Mouse (Mus musculus) yolk sac, embryonic 10.5 days (tissue): ENCODE measurements around the gene Oxt.
"Not testable (repeated sequence)": the region's sequence is repeated elsewhere in the genome, so short reads cannot be mapped to it uniquely, and the experiment has no call there.

Experiments used
- DNase-seq: peaks from one replicate; pipeline ENCODE4 v3.0.0-alpha.2; 2017; ENCODE audit warnings: low spot score

Gene Oxt

DNA sequence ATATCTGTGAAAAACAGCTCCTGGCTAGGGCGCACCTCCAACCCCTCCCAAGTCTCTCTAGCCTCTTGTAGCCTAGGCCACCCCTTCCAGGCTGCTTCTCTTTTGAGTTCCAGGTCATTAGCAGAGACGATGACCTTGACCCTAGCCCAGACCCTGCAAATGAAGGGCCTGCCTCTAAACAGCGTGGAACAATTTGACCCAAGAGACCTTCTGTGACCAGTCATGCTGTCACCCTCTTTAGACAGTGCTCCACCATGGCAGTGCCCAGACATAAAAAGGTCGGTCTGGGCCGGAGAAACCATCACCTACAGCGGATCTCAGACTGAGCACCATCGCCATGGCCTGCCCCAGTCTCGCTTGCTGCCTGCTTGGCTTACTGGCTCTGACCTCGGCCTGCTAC lies at the start of gene Oxt:
Gene Oxt (plus strand): TSS at position 301 of the 400 bp plus-strand sequence.
- no peak for DNase-seq

DNA sequence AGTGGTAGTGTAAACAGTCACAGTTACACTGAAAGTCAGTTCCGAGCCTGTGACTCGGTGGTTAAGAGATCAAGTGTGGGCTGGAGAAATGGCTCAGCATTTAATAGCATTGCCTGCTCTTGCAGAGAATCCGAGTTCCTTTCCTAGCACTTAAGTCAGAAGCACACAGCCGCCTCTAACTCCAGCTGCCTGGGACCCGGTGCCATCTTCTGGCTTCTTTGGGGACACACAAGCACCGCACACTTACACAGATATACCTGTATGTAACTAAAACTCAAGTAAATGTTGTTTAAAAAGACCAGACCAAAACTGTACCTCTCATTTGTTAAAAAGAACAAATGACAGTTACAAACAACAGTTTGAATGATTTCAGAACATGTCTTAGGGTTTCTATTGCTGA lies 47.5 kb upstream of the Oxt start:
- DNase-seq, result no peak

DNA sequence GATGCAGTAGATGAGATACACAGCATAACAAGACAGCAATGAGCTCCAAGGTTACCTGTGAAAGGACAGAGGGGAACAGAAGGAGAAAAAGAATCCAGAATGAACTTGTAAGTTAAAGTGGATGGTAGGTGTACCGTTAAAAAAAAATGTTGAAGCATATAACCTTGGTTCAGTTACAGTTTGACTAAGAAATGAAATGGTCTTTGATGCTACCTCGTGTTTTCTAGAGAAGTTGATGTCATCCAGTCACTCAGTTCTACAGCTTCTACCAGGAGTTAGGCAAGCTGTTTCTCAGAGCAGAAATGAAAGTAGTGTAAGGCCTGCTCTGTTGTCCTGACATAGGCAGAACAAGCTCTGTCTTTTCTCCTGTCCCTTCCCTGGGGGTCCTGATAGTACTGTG lies 46.7 kb upstream of the Oxt start:
- no peak for DNase-seq

DNA sequence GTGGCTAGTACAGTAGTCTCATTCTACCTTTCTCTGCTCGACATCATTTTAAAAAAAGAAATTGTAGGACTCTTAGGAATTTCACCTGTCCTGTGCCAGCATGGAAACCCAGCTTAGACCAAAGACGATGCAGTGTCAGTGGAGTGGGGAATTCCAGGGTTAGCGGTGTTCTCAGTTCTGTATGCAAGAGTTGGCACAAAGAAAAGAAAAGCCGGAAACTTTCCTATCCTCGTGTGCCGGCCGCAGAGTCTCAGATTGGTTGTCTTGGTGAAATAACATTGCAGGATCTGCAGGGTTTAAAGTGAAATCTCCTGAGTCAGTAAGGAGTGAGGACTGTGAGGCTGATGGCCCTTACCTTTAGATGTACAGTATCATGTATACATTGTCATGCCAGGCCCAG lies 46.0 kb upstream of the Oxt start:
- DNase-seq, result no peak

DNA sequence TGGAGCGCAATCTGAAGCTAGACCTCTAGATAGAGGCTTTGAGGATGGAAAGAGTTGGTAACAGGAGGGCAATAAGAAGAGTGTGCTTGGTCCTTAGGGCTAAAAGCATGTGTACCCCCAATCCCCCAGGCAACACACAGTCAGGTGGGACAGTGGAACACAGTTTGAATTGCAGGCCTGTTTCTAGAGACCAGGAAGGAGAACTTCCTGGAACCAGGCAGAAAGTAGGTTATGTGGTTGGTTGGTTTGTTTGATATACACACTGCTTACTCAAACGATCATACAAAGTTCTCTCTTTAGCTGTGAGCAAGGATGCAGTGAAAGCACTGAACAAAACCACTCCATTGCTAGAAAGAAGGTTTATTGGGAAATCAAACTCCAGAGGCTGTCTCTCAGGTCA lies 43.8 kb upstream of the Oxt start:
- no peak for DNase-seq

DNA sequence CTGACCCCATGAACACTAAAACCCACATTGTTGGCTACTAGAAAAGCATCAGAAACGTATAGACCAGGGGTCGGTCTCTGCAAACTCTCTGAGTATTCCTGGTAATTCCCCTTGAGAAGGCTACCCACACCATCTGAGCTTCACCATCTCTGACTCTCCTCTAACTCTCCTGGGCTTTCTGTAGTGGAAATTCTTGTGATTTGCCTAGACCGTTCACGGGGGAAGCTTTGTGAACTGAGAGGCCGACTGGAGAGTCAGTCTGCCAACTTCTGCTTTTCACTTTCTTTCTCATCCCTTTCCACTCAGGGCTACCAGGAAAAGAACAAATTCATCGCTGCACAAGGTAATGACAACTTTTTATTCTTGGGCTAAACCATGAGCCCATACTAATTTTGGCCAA lies 41.0 kb upstream of the Oxt start:
- DNase-seq, result no peak

DNA sequence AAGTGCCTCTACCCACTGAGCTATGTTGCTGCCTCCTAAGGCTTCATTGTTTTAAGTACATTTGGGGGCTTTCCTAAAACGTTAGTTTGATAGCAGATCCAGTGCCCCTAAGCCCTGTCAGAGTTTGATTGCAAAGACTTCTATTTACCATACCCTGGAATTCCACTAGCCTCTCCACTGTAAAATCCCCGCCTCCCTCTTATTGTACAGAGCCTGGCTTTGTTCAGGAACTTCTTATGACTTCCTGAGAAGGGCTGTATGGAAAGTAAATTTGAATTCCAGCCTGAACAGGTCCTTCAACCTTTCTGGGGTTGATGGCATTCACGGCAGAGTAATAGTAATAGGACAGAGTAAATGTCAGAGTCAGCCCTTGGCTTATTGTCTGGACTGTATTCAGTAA lies 39.1 kb upstream of the Oxt start:
- DNase-seq, result no peak

DNA sequence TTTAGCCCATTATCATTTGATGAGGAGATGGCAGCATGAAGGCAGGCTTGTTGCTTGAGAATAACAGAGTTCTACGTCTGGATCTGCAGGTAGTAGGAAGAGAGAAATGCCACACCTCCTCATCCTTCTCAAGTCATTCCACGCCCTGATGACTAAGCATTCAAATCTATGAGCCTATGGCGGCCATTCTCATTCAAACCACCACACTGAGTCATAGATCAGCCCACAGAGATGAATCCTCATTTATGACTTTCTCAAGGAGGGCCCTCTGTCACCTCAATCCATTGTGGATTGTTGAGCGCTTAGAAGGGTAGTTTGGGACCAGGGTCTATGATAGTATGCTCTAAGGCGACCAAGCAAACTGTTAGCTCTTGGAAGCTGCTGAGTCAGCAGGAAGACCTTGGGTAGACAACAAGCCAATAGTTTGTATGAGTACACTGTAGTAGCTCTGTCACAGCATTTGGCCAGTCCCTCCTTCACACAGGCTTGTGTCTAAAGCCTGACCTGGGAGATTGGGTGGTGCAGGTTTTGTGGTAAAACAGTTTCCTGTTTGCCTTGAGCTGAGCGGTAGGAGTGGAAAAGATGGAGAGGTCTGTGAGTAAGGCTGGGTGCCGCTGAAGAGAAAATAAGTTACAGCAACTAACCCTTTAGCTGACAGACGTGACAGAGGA lies 37.0 kb upstream of the Oxt start:
- DNase-seq, result no peak

DNA sequence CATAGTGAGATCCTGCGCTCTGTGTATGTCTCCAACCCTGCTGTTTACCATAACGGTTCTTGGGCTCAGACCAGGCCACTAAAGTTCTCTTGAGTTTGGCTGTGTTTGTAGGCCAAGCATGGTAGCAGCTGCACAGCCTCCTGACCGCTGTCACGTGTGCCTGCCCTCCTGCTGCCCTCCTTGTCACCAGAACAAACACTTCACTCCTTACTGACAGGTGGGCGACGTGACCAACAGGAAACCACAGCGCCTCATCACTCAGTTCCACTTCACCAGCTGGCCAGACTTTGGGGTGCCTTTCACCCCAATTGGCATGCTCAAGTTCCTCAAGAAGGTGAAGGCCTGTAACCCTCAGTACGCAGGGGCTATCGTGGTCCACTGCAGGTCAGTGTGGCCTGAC lies 35.7 kb upstream of the Oxt start:
- DNase-seq, result no peak

DNA sequence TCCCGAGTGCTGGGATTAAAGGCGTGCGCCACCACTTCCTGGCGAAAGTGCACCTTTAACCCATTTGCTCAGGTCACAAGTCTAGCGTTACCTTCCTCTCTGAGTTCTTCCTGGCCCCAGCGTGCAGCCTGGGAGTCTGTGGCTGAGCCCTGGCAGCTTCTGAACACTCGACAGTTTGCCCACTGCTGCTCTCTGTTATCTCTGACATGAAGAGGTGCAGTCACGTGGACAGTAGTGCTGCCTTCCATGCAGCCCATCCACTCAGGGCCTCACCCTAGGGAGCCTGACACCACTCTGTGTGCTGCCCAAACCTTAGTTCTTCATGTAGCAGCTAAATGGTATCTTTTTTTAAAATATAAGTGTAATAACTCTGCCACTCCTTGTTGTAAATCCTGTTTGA lies 29.0 kb upstream of the Oxt start:
- DNase-seq, result no peak

DNA sequence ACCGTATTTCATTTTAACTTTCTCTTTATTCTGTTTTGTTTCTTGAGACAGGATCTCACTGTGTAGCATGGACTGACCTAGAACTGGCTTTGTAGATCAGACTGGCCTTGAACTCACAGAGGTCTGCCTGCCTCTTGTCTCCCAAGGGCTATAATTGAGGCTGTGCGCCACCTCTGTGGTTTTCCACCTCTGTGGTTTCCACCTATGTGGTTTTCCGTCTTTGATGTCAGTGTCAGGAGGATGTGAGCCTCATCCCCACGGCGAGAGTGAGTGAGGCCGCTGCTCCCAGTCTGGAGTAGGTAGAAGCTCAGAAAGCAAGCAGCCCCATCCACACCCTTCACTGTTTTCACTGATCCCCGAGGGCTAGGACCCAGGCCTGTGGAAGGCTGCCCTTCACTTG lies 21.1 kb upstream of the Oxt start:
- no peak for DNase-seq

DNA sequence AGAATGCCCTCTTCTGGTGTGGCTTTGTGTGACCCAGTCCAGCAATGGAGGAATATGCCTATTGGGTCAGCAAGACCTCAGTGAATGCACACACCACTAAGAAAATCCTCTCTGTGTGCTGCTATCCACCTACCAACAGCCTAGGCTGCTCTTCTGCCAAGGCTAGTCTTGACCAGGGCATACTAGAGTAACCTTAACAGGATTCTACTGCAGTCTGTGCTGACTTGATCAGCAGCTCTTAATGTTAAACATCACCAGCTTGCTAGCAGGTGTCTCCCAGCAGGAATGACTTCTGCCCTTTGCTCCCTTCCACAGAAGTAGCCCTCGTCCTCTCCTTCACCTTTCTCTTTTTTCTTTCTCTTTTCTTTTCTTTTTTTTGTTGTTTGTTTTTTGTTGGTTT lies 19.7 kb upstream of the Oxt start:
- DNase-seq, result no peak

DNA sequence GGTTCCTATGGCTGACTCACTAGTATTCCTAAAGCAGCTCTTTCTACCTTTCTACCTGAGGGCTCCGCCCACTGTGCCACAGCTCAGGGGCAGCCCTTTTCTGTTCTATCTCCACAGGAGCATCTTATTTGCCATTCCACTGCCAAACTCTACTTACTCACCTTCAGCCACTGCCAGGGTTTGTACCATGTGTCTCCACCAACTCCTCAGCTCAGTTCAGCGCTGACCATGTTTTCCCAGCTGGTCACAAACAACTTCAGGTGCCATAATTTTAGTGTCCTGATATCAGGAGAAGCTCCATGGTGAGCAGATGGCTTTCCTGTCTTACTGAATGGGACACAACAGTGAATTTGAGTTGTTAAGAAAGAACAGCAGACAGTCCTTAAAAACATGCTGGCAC lies 18.5 kb upstream of the Oxt start:
- DNase-seq, result no peak

DNA sequence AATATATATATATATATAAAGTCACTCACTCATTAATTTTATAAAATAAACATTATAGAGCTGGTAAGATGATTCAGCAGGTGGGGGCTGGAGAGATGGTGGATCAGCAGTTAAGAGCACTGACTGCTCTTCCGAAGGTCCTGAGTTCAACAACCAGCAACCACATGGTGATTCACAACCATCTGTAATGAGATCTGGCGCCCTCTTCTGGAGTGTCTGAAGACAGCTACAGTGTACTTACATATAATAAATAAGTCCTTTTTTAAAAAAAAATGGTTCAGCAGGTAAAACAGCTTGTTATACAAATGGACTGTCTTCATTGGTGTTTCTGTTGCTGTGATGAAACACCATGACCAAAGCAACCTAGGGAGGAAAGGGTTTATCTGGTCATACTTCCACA lies 18.0 kb upstream of the Oxt start:
- DNase-seq, result no peak

DNA sequence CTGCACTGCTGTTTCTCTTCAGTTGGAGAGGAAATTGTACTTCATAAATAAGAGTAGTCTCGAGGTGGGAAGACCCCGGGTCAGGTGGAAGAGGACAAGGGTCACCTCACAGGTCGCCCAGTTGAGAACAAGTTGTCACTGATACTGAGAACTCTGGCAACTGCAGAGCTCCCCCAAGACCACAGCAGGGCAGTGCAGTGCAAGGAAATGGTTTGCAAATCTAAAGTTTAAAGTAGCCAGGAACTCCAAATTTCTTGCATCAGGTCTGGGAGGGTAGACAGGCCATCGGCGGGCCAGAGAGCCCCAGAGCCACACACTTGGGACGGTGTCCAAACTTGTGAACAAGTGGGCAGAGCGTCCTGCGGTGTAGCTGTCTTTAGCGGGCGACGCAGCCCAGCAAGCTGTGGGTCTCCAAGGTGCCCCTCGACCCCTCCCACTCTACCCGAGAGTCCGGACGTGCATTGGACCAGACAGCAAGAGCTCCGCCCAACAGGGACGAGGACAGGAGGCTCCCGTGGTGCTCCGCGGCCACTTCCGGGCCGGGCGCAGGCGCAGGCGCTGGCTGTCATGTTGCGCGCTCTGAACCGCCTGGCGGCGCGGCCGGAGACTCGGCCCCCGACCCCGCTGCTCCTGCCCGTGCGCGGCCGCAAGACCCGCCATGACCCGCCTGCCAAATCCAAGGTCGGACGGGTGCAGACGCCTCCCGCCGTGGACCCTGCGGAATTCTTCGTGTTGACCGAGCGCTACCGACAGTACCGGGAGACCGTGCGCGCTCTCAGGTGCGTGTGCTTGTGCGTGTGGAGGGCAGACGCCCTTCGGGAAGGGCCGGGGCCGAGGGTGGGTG lies 12.5 kb upstream of the Oxt start, which contains the start of gene Mrps26:
Gene Mrps26 (plus strand): TSS at position 531 of the 844 bp plus-strand sequence.
- DNase-seq, result peak; percentile 96

DNA sequence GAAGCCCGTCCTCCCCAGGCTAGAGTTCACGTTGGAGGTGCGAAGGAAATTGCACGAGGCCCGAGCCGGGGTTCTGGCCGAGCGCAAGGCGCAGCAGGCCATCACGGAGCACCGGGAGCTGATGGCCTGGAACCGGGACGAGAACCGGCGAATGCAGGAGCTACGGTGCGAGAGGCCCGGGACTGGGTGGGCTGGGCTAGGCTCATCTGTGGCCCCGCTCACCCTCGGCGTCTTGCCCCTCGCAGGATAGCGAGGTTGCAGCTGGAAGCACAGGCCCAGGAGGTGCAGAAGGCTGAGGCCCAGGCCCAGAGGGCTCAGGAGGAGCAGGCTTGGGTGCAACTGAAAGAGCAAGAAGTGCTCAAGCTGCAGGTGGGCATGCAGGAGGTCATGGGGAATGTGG lies 11.9 kb upstream of the Oxt start:
- no peak for DNase-seq

DNA sequence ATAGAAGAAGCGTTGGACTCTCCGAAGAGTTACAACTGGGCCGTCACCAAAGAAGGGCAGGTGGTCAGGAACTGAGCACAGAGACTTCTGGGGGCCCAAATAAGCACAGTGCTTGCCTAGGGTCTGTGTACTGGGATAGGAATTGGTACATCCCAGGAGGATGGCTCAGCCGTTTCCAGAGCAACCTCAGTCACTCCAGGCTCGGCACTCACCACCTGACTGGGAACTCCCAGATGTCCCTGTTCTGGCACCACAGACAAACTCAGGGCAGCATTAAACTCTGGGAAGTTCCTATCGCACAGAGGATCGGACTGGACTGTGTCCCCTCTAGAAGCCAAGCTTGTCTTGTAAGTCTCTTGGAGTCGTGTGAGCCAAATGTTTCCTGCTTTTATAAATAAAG lies 11.0 kb upstream of the Oxt start:
- DNase-seq, result no peak

DNA sequence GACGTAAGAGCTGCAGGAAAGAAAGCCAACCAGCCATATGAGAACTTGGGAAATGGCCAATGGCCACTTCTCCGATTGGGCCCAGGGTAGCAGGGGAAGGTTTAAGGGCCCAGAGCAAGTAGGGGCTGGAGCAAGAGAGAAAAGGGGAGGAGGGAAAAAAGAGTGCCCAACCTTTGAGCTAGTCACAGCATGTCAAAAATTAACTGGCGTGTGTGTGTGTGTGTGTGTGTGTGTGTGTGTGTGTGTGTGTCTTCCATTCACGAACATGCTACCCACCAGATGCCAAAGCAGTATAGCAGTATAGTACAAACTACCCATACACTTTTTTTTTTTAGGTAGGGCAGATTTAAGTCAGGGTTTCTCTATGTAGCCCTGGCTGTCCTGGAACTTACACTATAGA lies 7.1 kb upstream of the Oxt start:
- no peak for DNase-seq

DNA sequence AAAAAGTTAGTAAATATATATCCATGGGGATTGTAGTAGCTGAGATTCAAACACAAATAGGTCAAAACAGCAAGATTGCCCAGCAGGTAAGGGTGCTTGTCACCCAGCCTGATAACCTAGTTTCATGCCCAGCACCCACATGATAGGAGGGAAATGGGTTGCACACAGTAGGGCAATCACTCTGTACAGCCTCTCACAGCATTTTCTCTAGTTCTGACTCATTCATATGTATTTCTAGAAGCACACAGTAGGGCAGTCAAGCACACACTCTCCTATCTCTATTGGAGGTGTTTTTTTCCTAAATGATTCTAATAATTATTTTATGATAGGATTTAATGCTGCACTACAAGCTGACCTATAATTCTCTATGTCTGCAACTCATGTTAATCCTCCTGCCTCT lies 6.0 kb upstream of the Oxt start:
- DNase-seq, result no peak

DNA sequence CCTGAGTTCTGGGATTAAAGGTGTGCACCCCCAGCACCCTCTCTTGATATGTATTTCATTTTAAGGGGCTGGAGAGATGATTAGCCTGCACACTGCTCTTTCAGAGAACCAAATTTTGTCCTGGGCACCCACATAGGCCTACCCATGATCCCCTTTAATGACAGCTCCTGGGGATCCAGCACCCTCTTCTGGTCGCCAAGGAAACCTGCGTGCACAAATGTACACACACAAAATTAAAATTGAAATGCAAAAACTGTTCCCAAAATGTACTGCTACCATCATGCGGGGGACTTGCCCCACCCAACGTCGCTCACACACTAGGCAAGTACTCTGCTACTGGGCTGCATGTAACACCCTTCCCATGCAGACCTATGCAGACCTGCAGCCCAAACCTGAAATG lies 1.0 kb upstream of the Oxt start:
- no peak for DNase-seq

DNA sequence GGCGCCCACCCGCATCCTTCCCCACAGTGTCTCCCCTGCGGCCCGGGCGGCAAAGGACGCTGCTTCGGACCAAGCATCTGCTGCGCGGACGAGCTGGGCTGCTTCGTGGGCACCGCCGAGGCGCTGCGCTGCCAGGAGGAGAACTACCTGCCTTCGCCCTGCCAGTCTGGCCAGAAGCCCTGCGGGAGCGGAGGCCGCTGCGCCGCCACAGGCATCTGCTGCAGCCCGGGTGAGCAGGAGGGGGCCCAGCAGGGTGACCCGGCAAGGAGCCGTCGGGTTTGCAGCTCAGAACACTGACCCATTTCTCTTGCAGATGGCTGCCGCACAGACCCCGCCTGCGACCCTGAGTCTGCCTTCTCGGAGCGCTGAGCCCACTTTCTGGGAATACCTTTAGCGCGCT lies 591 bp downstream of the Oxt start:
- not testable (repeated sequence) for DNase-seq

DNA sequence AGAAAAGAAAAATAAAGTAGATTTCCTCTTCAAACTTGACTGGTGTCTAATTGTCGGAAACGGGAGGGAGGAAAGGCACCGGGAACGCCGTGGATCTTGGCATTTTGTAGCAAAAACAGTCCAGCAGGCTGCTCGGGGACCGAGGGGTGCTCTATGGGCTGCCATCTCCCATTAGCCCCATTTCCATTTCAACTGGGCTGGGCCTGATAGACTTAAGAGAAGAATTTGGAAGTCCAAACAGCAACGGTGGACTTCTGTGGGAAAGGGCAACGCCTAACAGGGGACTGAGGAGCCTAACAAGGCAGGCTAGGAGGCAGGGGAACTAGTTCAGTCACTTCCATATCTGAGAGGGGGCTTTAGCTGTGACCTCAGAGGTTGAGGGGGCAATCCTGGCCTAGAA lies 1.0 kb downstream of the Oxt start:
- no peak for DNase-seq

DNA sequence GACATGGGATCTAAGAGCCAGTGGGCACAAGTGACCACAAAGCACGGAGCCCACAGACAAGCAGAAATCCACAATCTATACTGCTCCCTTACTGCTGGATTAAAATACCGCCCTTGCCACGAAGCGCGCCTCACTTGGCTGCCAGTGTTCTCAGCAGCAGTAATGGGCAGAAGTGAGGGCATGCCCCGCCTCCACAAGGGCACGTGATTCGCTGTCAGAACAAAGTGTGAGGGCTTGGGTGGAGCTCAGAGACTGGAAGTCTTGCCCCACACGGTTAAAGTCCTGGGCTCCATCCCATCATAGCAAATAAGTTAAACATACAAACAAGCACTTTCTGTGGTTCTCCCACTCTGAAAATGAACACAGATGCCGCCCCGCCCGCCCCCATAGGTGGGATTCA lies 1.7 kb downstream of the Oxt start:
- DNase-seq, result no peak

DNA sequence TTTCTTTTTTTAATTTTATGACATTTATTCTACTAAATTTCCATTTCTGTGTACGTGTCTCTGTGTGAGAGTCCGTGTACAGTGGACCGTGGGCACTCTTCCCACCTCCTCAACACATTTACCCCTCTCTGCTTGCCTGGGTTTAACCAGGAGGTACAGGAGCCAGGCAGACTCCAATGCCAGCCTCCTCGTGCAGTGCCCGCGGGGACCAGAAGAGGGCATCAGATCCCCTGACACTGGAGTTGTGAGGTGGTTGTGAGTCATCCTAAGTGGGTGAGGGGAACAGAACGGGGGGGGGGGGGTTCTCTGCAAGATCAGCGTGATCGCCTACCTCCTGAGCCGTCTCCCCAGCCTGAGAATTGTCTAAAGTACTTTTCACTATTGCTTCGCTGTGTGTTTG lies 2.2 kb downstream of the Oxt start:
- no peak for DNase-seq
